Mouse (Mus musculus): ENCODE results near the gene Elavl2.
"Not testable (repeated sequence)": the region's sequence is repeated elsewhere in the genome, so short reads cannot be mapped to it uniquely, and the experiment has no call there.

Elavl2 gene

GRCm38 (mm10) chr4:91334177-91334576 is 66.4 kb downstream of the Elavl2 start:
- no peak for DNase-seq (ENCODE audit: extremely low spot score)

GRCm38 (mm10) chr4:91310801-91311200 is 89.8 kb downstream of the Elavl2 start:
- DNase-seq (ENCODE audit: extremely low spot score): no peak

GRCm38 (mm10) chr4:91297706-91298105 is 102.9 kb downstream of the Elavl2 start:
- DNase-seq (ENCODE audit: extremely low spot score): no peak

DNA sequence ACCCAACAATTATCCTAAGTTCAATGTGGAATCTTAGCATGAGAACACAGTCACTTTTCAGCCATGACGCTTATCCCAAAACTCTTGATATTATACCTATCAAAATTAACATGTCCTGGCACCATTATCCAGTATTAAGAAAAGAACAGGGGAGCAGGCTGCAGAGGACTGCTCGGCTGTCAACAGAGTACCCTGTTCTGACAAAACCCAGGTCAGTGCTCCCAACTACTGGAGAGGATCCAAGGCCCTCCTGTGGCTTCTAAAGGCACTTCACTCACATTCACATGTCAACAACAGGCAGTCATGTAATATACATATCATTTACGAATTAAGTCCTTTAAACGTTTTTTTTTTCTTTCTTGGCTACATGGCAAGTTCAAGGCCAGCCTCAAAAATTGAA is 105.3 kb downstream of the Elavl2 start:
- no peak for DNase-seq (ENCODE audit: extremely low spot score)

- no peak for DNase-seq (ENCODE audit: extremely low spot score)
Measured at GRCm38 (mm10) chr4:91291526-91291925, 109.1 kb downstream of the Elavl2 start.

DNA sequence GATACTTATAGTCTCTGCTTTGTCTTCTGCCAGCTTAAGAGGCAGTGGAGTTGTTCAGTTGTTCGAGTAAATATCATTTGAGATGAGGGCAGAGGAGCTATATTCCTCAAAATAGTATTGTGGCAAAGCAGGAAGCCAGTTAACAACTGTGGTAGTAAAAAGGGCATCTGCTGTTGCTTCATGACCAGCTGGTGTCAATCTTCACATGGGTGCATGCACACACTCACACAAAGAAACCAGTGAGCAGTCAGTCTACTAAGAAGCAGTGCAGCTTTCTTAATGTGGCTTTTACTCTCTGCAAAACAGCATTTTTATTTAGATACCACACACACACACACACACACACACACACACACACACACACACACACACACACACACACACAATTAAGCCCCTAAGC is 110.2 kb downstream of the Elavl2 start:
- no peak for DNase-seq (ENCODE audit: extremely low spot score)

DNA sequence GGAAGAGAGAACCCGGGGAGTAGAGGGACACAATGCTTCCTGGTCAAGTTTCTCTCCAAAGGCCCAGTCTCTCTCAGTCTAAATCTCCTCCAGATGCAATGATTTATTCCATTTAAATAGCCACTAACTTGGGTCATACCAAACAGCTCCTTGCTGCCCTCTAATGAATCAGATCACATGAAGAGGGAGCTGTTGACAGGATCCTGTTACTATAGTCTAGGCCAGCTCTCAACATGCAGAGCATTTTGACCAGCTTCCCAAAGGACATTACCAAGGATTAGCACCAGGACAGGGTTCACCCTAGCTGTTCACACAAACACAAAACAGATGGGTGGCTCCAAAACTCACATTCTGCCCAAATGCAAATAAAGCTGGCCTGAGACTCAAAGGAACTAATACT is 111.4 kb downstream of the Elavl2 start:
- DNase-seq (ENCODE audit: extremely low spot score): no peak

GRCm38 (mm10) chr4:91268390-91268789 is 132.2 kb downstream of the Elavl2 start:
- DNase-seq (ENCODE audit: extremely low spot score): no peak

- DNase-seq (ENCODE audit: extremely low spot score): no peak
Measured at GRCm38 (mm10) chr4:91263733-91264440, 136.7 kb downstream of the Elavl2 start.

- DNase-seq (ENCODE audit: extremely low spot score): no peak
Measured at GRCm38 (mm10) chr4:91262839-91263238, 137.7 kb downstream of the Elavl2 start.

GRCm38 (mm10) chr4:91260622-91261021 is 140.0 kb downstream of the Elavl2 start:
- no peak for DNase-seq (ENCODE audit: extremely low spot score)

DNA sequence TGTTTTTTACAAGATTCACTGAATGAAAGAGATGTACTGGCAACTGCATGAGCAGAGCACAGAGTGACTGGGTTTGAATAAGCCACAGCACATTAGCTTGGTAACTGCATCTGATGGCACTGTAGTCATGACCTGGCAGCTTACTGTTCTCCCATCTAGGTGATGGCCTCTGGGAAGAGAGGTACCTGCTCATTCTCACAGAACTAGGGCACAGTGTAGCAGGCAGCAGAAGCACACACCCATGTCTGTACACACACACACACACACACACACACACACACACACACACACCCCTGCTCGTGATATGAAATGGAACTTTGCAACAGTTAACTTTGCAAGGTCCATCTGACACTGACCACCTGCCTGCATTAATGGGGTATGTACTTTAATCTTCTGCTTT is 151.9 kb downstream of the Elavl2 start:
- DNase-seq (ENCODE audit: extremely low spot score): no peak

DNA sequence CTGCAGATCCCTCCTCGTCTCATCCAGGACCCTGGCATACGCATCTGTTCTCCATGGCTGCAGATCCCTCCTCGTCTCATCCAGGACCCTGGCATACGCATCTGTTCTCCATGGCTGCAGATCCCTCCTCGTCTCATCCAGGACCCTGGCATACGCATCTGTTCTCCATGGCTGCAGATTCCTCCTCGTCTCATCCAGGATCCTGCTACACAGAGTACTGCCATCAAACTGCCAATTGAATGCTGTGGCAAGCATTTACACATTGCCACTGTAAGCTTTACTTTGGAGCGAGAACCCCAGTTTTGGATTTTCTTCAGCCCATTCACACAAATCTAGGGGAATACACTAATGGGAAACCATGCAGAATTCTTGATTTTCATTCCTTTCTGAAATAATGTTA is 155.4 kb downstream of the Elavl2 start:
- DNase-seq (ENCODE audit: extremely low spot score): not testable (repeated sequence)

- DNase-seq (ENCODE audit: extremely low spot score): no peak
Measured at GRCm38 (mm10) chr4:91244554-91244953, 156.0 kb downstream of the Elavl2 start.

DNA sequence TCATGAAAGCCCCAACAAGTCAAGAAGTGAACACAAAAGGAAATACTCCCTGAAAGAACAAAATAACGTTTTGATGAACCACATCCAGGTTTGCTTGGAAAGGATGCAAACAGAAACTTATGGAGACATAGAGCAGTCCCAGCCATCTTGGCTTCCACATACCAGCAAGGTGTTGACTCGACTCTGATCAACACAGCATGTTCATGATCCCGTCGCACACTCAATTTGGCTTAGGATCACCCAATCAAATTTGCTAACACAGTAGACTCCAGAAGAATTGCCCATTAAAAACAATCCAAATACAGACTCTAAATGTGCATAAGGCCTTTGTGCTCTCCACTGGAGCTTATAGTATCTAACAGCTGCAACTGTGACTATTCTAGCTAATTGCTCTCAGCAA is 156.7 kb downstream of the Elavl2 start:
- DNase-seq (ENCODE audit: extremely low spot score): no peak

DNA sequence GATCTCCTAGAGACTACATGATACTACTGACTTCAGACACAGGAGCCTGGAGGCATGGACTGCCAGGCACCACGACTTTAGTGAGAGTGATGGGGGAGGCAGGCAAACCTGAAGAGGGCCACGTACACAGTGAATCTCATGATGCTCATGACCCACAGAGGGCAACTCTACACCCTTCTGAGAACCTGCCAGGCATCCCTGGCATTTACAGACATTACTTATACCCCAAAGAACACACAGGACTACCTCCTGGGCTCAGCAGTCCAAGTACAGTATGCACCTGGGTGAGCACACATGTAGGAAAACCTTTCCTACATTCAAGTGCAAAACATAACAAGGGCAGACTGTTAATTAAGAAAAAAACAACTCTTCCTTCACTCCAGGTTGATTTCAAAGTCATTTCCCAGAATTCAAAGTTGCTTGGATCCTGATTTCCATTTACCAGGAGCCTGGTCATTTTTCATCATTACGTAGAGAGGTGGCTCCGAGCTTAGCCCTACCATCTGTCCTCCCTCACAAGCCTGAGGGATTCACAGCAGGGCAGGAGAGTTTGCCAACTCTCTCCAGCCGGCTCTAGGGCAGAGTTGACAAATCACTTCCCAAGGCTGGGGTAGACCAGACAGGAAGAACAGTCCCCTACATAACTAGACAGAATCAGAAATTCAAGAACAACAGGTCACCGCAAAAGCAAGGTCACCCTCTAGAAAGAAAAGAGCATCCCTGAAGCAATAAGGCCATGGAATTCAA is 161.7 kb downstream of the Elavl2 start:
- DNase-seq (ENCODE audit: extremely low spot score): no peak

DNA sequence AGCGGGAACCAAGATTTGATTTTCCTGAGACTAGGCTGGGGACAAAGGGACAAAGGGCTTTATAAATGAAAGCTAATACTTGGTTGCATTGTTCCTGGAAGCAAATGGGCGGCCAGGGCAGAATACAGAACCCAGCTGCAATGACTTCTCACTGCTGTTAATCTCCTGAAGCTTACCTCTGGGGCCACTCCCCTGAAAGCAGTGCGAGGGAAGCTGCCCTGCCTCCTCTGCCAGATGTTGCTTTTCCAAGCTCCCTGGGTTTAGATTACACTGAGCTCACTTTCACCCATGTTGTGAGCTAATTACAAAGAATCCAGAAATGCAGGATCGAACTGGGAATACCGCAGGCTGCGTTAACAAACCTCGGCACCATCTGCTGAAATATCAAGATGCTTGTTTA is 163.6 kb downstream of the Elavl2 start:
- peak; percentile 32 for DNase-seq (ENCODE audit: extremely low spot score)

DNA sequence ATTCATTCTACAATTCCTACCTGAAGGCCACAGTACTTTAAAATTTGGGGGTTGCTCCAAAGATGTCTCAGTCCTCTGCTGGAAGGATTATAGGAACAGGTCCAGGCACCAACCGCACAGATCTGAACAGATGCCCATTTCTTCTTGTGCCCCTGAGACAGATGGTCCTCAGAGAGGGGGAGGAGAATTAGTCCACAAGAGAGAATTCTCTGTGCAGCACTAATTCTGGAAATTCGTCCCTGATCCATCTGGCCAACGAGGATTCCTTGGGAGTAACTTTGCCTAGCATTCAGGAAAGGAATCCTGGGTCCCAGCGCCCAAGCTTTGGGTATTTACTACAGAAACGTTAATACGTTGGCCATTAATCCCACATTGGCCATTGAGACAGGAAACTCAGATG is 165.6 kb downstream of the Elavl2 start:
- DNase-seq (ENCODE audit: extremely low spot score): no peak

GRCm38 (mm10) chr4:91233599-91233998 is 167.0 kb downstream of the Elavl2 start:
- DNase-seq (ENCODE audit: extremely low spot score): no peak

- DNase-seq (ENCODE audit: extremely low spot score): no peak
Measured at GRCm38 (mm10) chr4:91230439-91230863, 170.1 kb downstream of the Elavl2 start.

DNA sequence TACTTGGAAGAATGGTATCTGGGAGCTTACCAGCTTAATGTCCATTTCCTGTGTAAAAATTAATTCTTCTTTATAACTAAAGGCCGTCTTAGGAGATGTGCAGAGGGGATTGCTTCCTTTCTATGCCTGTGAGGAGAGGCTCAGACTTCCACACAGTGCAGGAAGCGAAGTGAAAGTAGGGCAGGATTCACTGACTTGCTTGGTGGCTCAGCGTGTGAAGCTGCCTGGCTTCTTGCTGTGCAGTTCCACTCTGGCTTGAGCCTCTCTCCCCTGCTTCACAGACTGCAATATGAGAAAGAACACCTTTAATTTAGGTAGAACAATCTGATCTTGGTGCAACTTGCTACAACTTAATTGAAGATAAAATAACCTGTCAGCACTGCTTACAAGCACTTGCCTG is 172.2 kb downstream of the Elavl2 start:
- DNase-seq (ENCODE audit: extremely low spot score): no peak

- no peak for DNase-seq (ENCODE audit: extremely low spot score)
Measured at GRCm38 (mm10) chr4:91223811-91224210, 176.8 kb downstream of the Elavl2 start.

DNA sequence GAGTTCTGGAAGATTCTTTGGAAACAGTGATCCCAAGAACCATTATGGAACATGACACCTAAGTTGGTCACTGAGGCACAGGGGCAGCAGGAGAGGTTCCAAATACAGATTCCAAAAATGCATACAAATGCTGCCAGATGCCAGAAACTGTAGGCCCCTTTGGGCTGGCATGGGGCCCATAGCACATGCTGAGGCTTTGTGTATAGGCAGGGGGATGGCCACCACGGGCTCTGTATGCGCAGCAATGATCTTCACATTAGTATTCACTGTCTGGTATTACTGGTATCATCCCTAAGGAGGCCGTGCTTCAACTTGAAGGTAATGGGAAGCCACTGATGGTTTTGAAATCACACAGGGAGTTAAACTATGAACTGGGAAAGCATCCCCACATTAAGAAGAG is 181.3 kb downstream of the Elavl2 start:
- no peak for DNase-seq (ENCODE audit: extremely low spot score)

All from embryo, embryonic 9.5 days (tissue).